Mouse (Mus musculus): Measurements from ENCODE around the gene Tbcd. TPM values are rescaled to one million over a fixed set of nuclear protein-coding genes. Genes with fewer than 3 reads are reported as not detected.
"Not testable (repeated sequence)": the region's sequence is repeated elsewhere in the genome, so short reads cannot be mapped to it uniquely, and the experiment has no call there.

Tbcd gene
- polyA plus RNA-seq, 1 experiment from 2014 or later: 35.3 TPM

DNA sequence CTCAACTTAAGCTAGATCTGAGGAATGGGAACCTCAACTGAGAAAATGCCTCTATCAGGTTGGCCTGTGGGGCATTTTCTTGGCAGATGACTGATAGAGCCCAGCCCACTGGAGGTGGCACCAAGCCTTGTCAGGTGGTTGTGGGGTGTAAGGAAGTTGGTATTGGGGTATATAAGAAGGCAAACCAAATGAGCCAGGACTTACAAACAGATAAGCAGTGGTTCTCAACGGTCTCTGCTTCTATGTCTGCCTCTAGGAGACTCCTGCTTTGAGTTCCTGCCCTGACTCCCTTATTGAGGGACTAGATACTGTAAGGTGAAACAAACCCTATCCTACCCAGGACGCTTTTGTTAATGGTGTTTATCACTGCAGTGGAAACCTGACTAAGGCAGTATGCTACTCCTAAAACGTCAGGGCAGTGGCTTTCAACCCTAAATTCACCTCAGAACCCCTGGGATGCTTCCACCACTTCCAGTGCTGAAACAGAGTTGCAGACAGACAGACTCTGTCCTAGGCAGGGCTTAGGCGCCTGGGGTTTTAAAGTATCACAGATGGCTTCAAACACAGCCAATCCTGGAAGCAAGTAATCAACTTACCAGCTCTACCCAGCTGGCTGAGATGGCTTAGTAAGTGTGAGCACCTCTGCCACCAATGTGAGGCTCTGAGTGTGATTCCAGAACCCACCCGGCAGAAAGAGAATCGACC is 204.2 kb downstream of the Tbcd start:
- WGBS: 77% methylated on average over 6 of the region's 6 CpGs
- Histone ChIP-seq H3K36me3 (peaks cover 18% of the 10 kb centered on the region), H3K4me3 (no peak overlapping the region), H3K27me3 (ENCODE audit: insufficient read depth, poor library complexity, severe bottlenecking) (no peaks in the 10 kb centered on the region), H3K4me1 (peaks cover 6% of the 10 kb centered on the region; the same call in 1 of the 2 replicates), H3K27ac (no peak overlapping the region), H3K9me3 (no peaks in the 10 kb centered on the region)
- DNase-seq (ENCODE audit: low spot score): peak; percentile 61

DNA sequence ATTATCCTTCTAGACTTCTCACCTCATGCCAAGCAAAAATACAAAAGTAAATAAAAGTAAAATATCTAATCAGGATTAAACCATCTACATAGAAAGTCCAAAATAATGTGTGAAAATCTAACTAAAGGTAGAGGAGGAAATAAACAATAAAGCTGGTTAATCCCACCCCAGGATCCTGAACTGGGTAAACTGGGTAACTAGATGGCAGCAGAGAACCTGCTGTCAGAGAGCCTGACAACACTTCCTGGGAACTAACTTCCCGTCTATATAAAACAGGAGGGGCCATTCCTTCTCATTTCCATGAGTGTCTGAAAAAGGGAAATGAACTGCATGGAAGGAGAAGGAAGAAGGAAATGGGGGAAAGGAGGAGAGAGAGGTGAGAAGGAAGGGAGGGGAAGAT is 206.4 kb downstream of the Tbcd start:
- H3K9me3 ChIP-seq: no peaks in the 10 kb centered on the region
- no peak overlapping the region for H3K4me3 ChIP-seq
- 70% methylated on average over 1 of the region's 1 CpGs for WGBS
- no peaks in the 10 kb centered on the region for H3K27me3 ChIP-seq (ENCODE audit: insufficient read depth, poor library complexity, severe bottlenecking)
- no peak overlapping the region for H3K27ac ChIP-seq
- H3K4me1 ChIP-seq: peaks cover 6% of the 10 kb centered on the region; the same call in 1 of the 2 replicates
- no peak for DNase-seq (ENCODE audit: low spot score)
- peaks cover 14% of the 10 kb centered on the region for H3K36me3 ChIP-seq

DNA sequence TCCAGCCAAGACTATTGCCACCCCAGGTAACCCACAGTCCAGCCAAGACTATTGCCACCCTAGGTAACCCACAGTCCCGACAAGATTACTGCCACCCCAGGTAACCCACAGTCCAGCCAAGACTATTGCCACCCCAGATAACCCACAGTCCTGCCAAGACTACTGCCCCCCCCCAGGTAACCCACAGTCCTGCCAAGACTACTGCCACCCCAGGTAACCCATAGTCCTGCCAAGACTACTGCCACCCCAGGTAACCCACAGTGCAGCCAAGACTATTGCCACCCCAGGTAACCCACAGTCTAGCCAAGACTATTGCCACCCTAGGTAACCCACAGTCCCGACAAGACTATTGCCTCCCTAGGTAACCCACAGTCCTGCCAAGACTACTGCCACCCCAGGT is 208.9 kb downstream of the Tbcd start:
- H3K4me1 ChIP-seq; H3K9me3 ChIP-seq; H3K27me3 ChIP-seq (ENCODE audit: insufficient read depth, poor library complexity, severe bottlenecking); H3K4me3 ChIP-seq; H3K27ac ChIP-seq: not testable (repeated sequence)
- peak; percentile 59 for DNase-seq (ENCODE audit: low spot score)
- H3K36me3 ChIP-seq: peaks cover 31% of the 10 kb centered on the region
- 95% methylated on average over 2 of the region's 2 CpGs for WGBS

DNA sequence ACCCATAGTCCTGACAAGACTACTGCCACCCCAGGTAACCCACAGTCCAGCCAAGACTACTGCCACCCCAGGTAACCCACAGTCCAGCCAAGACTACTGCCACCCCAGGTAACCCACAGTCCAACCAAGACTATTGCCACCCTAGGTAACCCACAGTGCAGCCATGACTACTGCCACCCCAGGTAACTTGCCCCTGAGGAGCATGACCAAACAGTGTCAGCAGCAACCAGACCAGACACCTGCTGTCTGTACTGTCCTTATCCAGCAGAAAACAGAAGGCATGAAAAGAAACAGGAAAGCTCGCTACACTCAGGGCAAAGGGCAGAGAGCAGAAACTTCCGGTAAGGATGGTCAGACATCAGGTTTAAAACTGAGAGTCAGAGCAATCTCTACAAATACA is 209.4 kb downstream of the Tbcd start:
- no peak overlapping the region for H3K27ac ChIP-seq
- peaks cover 31% of the 10 kb centered on the region for H3K36me3 ChIP-seq
- H3K27me3 ChIP-seq (ENCODE audit: insufficient read depth, poor library complexity, severe bottlenecking): no peaks in the 10 kb centered on the region
- 83% methylated on average over 2 of the region's 2 CpGs for WGBS
- no peak overlapping the region for H3K4me3 ChIP-seq
- H3K9me3 ChIP-seq: no peaks in the 10 kb centered on the region
- H3K4me1 ChIP-seq: no peaks in the 10 kb centered on the region
- peak; percentile 60 for DNase-seq (ENCODE audit: low spot score)

Other genes starting within 250 kb of the Tbcd start
- gene Hexdc, start 247.5 kb upstream of the Tbcd start, polyA plus RNA-seq (2016; fragmentation: Nextera tagmentation; extraction: Ambion mirVana): 5.3 and 7.6 TPM in 2 replicates
- 29.1 and 29.8 TPM in 2 replicates for gene Ogfod3, start 247.2 kb upstream of the Tbcd start, polyA plus RNA-seq (2016; fragmentation: Nextera tagmentation; extraction: Ambion mirVana)
- 22.9 and 28.0 TPM in 2 replicates for gene Cybc1, start 222.6 kb upstream of the Tbcd start, polyA plus RNA-seq (2016; fragmentation: Nextera tagmentation; extraction: Ambion mirVana)
- 48.6 and 60.0 TPM in 2 replicates for gene Narf, start 214.7 kb upstream of the Tbcd start, polyA plus RNA-seq (2016; fragmentation: Nextera tagmentation; extraction: Ambion mirVana)
- gene Foxk2, start 192.0 kb upstream of the Tbcd start, polyA plus RNA-seq (2016; fragmentation: Nextera tagmentation; extraction: Ambion mirVana): 6.5 and 9.3 TPM in 2 replicates
- 85.9 and 90.0 TPM in 2 replicates for gene Wdr45b, start 97.5 kb upstream of the Tbcd start, polyA plus RNA-seq (2016; fragmentation: Nextera tagmentation; extraction: Ambion mirVana)
- gene Rab40b, start 63.7 kb upstream of the Tbcd start, polyA plus RNA-seq (2016; fragmentation: Nextera tagmentation; extraction: Ambion mirVana): 1.8 and 3.7 TPM in 2 replicates
- gene Fn3krp, start 30.5 kb upstream of the Tbcd start, polyA plus RNA-seq (2016; fragmentation: Nextera tagmentation; extraction: Ambion mirVana): 3.0 and 3.6 TPM in 2 replicates
- gene Fn3k, start 17.0 kb upstream of the Tbcd start, polyA plus RNA-seq (2016; fragmentation: Nextera tagmentation; extraction: Ambion mirVana): 1.4 and 3.7 TPM in 2 replicates
- gene Zfp750, start 67.4 kb downstream of the Tbcd start, polyA plus RNA-seq (2016; fragmentation: Nextera tagmentation; extraction: Ambion mirVana): 0.28 and 0.31 TPM in 2 replicates
- gene B3gntl1, start 221.2 kb downstream of the Tbcd start, polyA plus RNA-seq (2016; fragmentation: Nextera tagmentation; extraction: Ambion mirVana): 7.4 and 9.7 TPM in 2 replicates
- gene Metrnl, start 249.6 kb downstream of the Tbcd start, polyA plus RNA-seq (2016; fragmentation: Nextera tagmentation; extraction: Ambion mirVana): 6.3 and 6.4 TPM in 2 replicates